In the genomic region with DNA sequence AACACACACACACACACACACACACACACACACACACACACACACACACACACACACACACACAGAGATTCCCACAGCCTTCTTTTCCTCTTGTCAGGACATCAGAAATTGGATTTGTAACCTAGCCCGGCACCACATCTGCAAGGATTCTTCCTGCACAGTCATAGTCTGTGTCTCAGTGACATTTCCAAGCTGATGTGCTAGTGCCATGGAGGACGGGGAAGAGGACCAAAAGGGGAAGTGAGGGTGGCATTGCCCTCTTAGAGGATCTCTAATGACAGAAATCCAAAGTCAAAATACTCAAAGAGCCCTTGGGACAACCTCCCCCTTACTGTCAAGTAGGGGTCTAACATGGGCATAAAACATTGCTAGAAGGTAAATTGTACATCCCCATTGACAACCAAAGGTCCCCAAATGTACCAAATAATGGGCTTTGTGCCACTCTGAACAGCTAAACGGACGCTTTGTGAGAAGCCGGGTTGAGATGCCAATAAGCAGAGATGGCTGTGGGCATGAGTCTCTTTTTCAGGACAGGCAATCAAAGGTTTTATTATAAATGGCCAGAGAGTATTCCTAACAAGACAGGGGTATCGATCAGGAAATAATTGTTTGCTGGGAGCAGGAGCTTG, we compare ENCODE assay signal across 20 mouse cellular contexts. TPM values are rescaled to one million over a fixed set of nuclear protein-coding genes. Genes with fewer than 3 reads are reported as not detected.
DNase-seq lines count a peak whose midpoint lies in the region; ATAC-seq and TF ChIP-seq lines count a peak whose summit lies in the region.
"Had no signal": no experiment of that assay in that cellular context is flagged by ENCODE, and none has a peak within 500 bp of the region (broad histone marks: within the 10 kb centered on the region; RNA-seq: fewer than 3 reads in every experiment).

No protein-coding gene starts in this region.

- no peak for TF ChIP-seq POLR2A in thymus, adult 2 months (IDR thresholded peaks at IDR 0.05; ENCODE audit: control insufficient read depth, extremely low read depth, insufficient read depth, low read length, poor library complexity)

- no peak overlapping the region for H3K27ac ChIP-seq in neural tube, embryonic 12.5 days
- peak overlapping the region; percentile 83 for H3K27ac ChIP-seq in hindbrain, embryonic 13.5 days
- H3K27ac ChIP-seq in midbrain, embryonic 12.5 days (replicated peaks): peak overlapping the region; percentile 79
- H3K27ac ChIP-seq in neural tube, embryonic 15.5 days (replicated peaks): peak overlapping the region; percentile 60
- H3K27ac ChIP-seq in thymus, adult 2 months (ENCODE audit: control insufficient read depth, insufficient read depth, low read length): no peak overlapping the region
- H3K27ac ChIP-seq: embryonic facial prominence, embryonic 10.5 days; intestine, embryonic 15.5 days had no signal

- no peaks in the 10 kb centered on the region for H3K36me3 ChIP-seq in neural tube, embryonic 12.5 days
- H3K36me3 ChIP-seq in hindbrain, embryonic 13.5 days: no peaks in the 10 kb centered on the region
- no peaks in the 10 kb centered on the region for H3K36me3 ChIP-seq in midbrain, embryonic 12.5 days
- no peaks in the 10 kb centered on the region for H3K36me3 ChIP-seq in neural tube, embryonic 15.5 days
- H3K36me3 ChIP-seq in thymus, adult 2 months (ENCODE audit: control insufficient read depth, insufficient read depth, low read length): no peaks in the 10 kb centered on the region
- H3K36me3 ChIP-seq: embryonic facial prominence, embryonic 10.5 days; intestine, embryonic 15.5 days had no signal

- 58% methylated on average over 6 of the region's 6 CpGs for WGBS in neural tube, embryonic 12.5 days
- 40% methylated on average over 6 of the region's 6 CpGs for WGBS in hindbrain, embryonic 13.5 days
- 42% methylated on average over 6 of the region's 6 CpGs for WGBS in midbrain, embryonic 12.5 days
- WGBS in neural tube, embryonic 15.5 days: 32% methylated on average over 6 of the region's 6 CpGs
- WGBS in thymus, adult 2 months: 62% methylated on average over 6 of the region's 6 CpGs

- peak overlapping the region; percentile 17; the same call in 1 of the 2 replicates for H3K4me2 ChIP-seq in neural tube, embryonic 12.5 days (replicated peaks)
- peak overlapping the region; percentile 24 for H3K4me2 ChIP-seq in hindbrain, embryonic 13.5 days
- H3K4me2 ChIP-seq in midbrain, embryonic 12.5 days (replicated peaks): peak overlapping the region; percentile 32
- peak overlapping the region; percentile 39 for H3K4me2 ChIP-seq in neural tube, embryonic 15.5 days
- H3K4me2 ChIP-seq: heart, embryonic 11.5 days; intestine, embryonic 15.5 days had no signal

- peaks cover 12% of the 10 kb centered on the region for H3K4me1 ChIP-seq in neural tube, embryonic 12.5 days
- peaks cover 20% of the 10 kb centered on the region for H3K4me1 ChIP-seq in hindbrain, embryonic 13.5 days (replicated peaks)
- peaks cover 18% of the 10 kb centered on the region for H3K4me1 ChIP-seq in midbrain, embryonic 12.5 days
- peaks cover 12% of the 10 kb centered on the region for H3K4me1 ChIP-seq in neural tube, embryonic 15.5 days
- H3K4me1 ChIP-seq in thymus, adult 2 months (replicated peaks; ENCODE audit: control insufficient read depth, insufficient read depth, low read length): no peaks in the 10 kb centered on the region

- TF ChIP-seq CTCF in thymus, adult 2 months (IDR thresholded peaks at IDR 0.05; ENCODE audit: borderline replicate concordance, control insufficient read depth, extremely low read depth, insufficient read depth, low read length, poor library complexity): no peak

- no peak for DNase-seq in neural tube, embryonic 10.5 days (ENCODE audit: extremely low spot score, low spot score)
- DNase-seq in adipocyte (ENCODE audit: low spot score): no peak
- no peak for DNase-seq in thymus, adult 2 months
- DNase-seq in cerebellum, postnatal 10 days: no peak
- DNase-seq: adrenal gland, postnatal 36 days; cerebellum, adult 8-10 months; gastrocnemius, postnatal 25 days; liver; lung, adult 18-20 months; lung, postnatal 36 days had no signal

- H3K27me3 ChIP-seq in neural tube, embryonic 12.5 days (replicated peaks): no peaks in the 10 kb centered on the region
- H3K27me3 ChIP-seq in hindbrain, embryonic 13.5 days: no peaks in the 10 kb centered on the region
- no peaks in the 10 kb centered on the region for H3K27me3 ChIP-seq in midbrain, embryonic 12.5 days
- H3K27me3 ChIP-seq in neural tube, embryonic 15.5 days (replicated peaks): no peaks in the 10 kb centered on the region
- H3K27me3 ChIP-seq in thymus, adult 2 months (ENCODE audit: control insufficient read depth, insufficient read depth, low read length): no peaks in the 10 kb centered on the region
- H3K27me3 ChIP-seq: intestine, embryonic 15.5 days; Patski had no signal

- ATAC-seq in neural tube, embryonic 12.5 days (ENCODE audit: low FRiP score, low read depth): peak; percentile 33; the same call in 1 of the 2 replicates
- peak; percentile 47 for ATAC-seq in hindbrain, embryonic 13.5 days (ENCODE audit: low FRiP score)
- peak; percentile 59 for ATAC-seq in midbrain, embryonic 12.5 days (ENCODE audit: low FRiP score, low read depth)
- peak; percentile 45; the same call in 1 of the 2 replicates for ATAC-seq in neural tube, embryonic 15.5 days (ENCODE audit: low FRiP score)
- ATAC-seq: Patski had no signal

- H3K9me3 ChIP-seq in neural tube, embryonic 12.5 days: no peaks in the 10 kb centered on the region
- no peaks in the 10 kb centered on the region for H3K9me3 ChIP-seq in hindbrain, embryonic 13.5 days
- H3K9me3 ChIP-seq in midbrain, embryonic 12.5 days: no peaks in the 10 kb centered on the region
- H3K9me3 ChIP-seq in neural tube, embryonic 15.5 days (replicated peaks): no peaks in the 10 kb centered on the region
- H3K9me3 ChIP-seq: embryonic facial prominence, embryonic 10.5 days; intestine, embryonic 15.5 days had no signal

- H3K9ac ChIP-seq in neural tube, embryonic 12.5 days: no peak overlapping the region
- no peak overlapping the region for H3K9ac ChIP-seq in hindbrain, embryonic 13.5 days
- no peak overlapping the region for H3K9ac ChIP-seq in midbrain, embryonic 12.5 days (replicated peaks)
- H3K9ac ChIP-seq in neural tube, embryonic 15.5 days (replicated peaks): no peak overlapping the region
- H3K9ac ChIP-seq: intestine, embryonic 15.5 days had no signal

- H3K4me3 ChIP-seq in neural tube, embryonic 12.5 days: no peak overlapping the region
- H3K4me3 ChIP-seq in hindbrain, embryonic 13.5 days: no peak overlapping the region
- no peak overlapping the region for H3K4me3 ChIP-seq in midbrain, embryonic 12.5 days
- H3K4me3 ChIP-seq in neural tube, embryonic 15.5 days (replicated peaks): no peak overlapping the region
- no peak overlapping the region for H3K4me3 ChIP-seq in thymus, adult 2 months (ENCODE audit: control insufficient read depth, insufficient read depth, low read length)
- H3K4me3 ChIP-seq: embryonic facial prominence, embryonic 10.5 days; intestine, embryonic 15.5 days had no signal

RNA-seq across cellular contexts. Expression of gene Crhbp, which starts 26.0 kb away (rescaled TPM):
- 2.9 and 4.4 TPM in 2 replicates for polyA plus RNA-seq in neural tube, embryonic 12.5 days (2016; fragmentation: Nextera tagmentation; extraction: Ambion mirVana)
- polyA plus RNA-seq in hindbrain, embryonic 13.5 days (2015; fragmentation: Nextera tagmentation; extraction: Ambion mirVana): 8.4 and 9.3 TPM in 2 replicates
- 0.61 and 1.1 TPM in 2 replicates for polyA plus RNA-seq in midbrain, embryonic 12.5 days (2016; fragmentation: Nextera tagmentation; extraction: Ambion mirVana)
- polyA plus RNA-seq in neural tube, embryonic 15.5 days (2015; fragmentation: Nextera tagmentation; extraction: Ambion mirVana): 6.5 and 7.5 TPM in 2 replicates
- 2.7 and 3.1 TPM in 2 replicates for polyA plus RNA-seq in thymus, adult 2 months (2012; rRNA removed)
- polyA plus RNA-seq: heart, embryonic 11.5 days; kidney, embryonic 14.5 days; Patski; small intestine, adult 2 months had no signal

RNA-seq across cellular contexts. Expression of gene Aggf1, which starts 43.5 kb away (rescaled TPM):
- polyA plus RNA-seq in neural tube, embryonic 12.5 days (2016; fragmentation: Nextera tagmentation; extraction: Ambion mirVana): 50.5 and 54.0 TPM in 2 replicates
- polyA plus RNA-seq in hindbrain, embryonic 13.5 days (2015; fragmentation: Nextera tagmentation; extraction: Ambion mirVana): 39.8 and 41.6 TPM in 2 replicates
- polyA plus RNA-seq in midbrain, embryonic 12.5 days (2016; fragmentation: Nextera tagmentation; extraction: Ambion mirVana): 54.9 and 58.6 TPM in 2 replicates
- polyA plus RNA-seq in neural tube, embryonic 15.5 days (2015; fragmentation: Nextera tagmentation; extraction: Ambion mirVana): 32.4 and 32.5 TPM in 2 replicates
- 22.5 and 26.9 TPM in 2 replicates for polyA plus RNA-seq in thymus, adult 2 months (2012; rRNA removed)

RNA-seq across cellular contexts. Expression of gene S100z, which starts 59.8 kb away (rescaled TPM):
- polyA plus RNA-seq in neural tube, embryonic 12.5 days (2016; fragmentation: Nextera tagmentation; extraction: Ambion mirVana): not detected in 2 replicates
- not detected in 2 replicates for polyA plus RNA-seq in hindbrain, embryonic 13.5 days (2015; fragmentation: Nextera tagmentation; extraction: Ambion mirVana)
- not detected in 2 replicates for polyA plus RNA-seq in midbrain, embryonic 12.5 days (2016; fragmentation: Nextera tagmentation; extraction: Ambion mirVana)
- polyA plus RNA-seq in neural tube, embryonic 15.5 days (2015; fragmentation: Nextera tagmentation; extraction: Ambion mirVana): not detected in 2 replicates
- not detected in 2 replicates for polyA plus RNA-seq in thymus, adult 2 months (2012; rRNA removed)
- polyA plus RNA-seq: heart, embryonic 11.5 days; kidney, embryonic 14.5 days; Patski; small intestine, adult 2 months had no signal

Comparison
In these comparisons a context has a peak if more than half of its experiments do, and no peak if none do; other contexts are left out.
1. H3K27ac ChIP-seq: peak in hindbrain, embryonic 13.5 days (single experiment), midbrain, embryonic 12.5 days (single experiment) and neural tube, embryonic 15.5 days (single experiment); none in neural tube, embryonic 12.5 days (single experiment) and thymus, adult 2 months (single experiment).
2. Peak in every context shown above with its lines, with median percentiles within 50 percentile points of each other: ATAC-seq and H3K4me2 ChIP-seq.